Comparison of ENCODE assay signal across 24 mouse cellular contexts in the genomic region with DNA sequence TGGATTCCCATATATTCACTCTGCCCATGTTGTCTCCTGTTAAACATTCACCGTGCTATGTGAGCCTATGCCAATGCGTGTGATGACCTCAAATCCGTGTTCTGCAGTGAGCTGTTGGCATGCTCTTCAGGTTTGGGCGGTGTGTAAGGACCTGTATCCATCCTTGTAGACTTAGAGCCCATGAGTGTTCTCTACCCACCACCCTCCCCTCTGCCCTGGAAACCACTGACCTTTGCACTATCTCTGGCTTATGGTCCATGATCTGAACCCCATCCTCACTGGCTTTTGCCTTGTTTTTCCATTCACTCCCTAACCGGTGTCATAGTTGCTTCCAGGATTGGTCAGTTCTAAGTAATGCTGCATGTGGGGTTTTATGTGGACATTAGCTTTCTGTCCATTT. TPM values are rescaled to one million over a fixed set of nuclear protein-coding genes. Genes with fewer than 3 reads are reported as not detected.
A peak's percentile ranks its signal among the peaks of the same experiment; 100 is the strongest.
DNase-seq lines count a peak whose midpoint lies in the region; ATAC-seq and TF ChIP-seq lines count a peak whose summit lies in the region.
"Had no signal": no experiment of that assay in that cellular context is flagged by ENCODE, and none has a peak within 500 bp of the region (broad histone marks: within the 10 kb centered on the region; RNA-seq: fewer than 3 reads in every experiment).

No protein-coding gene starts in this region.

- no peak for TF ChIP-seq CTCF in liver, postnatal 0 days (IDR thresholded peaks at IDR 0.05; ENCODE audit: low read depth)
- no peak for TF ChIP-seq CTCF in hindbrain, postnatal 0 days (IDR thresholded peaks at IDR 0.05; ENCODE audit: low read depth)

- no peaks in the 10 kb centered on the region for H3K36me3 ChIP-seq in kidney, embryonic 15.5 days
- no peaks in the 10 kb centered on the region for H3K36me3 ChIP-seq in liver, postnatal 0 days (replicated peaks; ENCODE audit: insufficient read depth, low read length)
- H3K36me3 ChIP-seq in liver, embryonic 11.5 days (ENCODE audit: control insufficient read depth, insufficient read depth, low read length) = no peaks in the 10 kb centered on the region
- no peaks in the 10 kb centered on the region for H3K36me3 ChIP-seq in hindbrain, postnatal 0 days (ENCODE audit: insufficient read depth, low read length)
- H3K36me3 ChIP-seq: neural tube, embryonic 12.5 days had no signal

- H3K27me3 ChIP-seq in kidney, embryonic 15.5 days = no peaks in the 10 kb centered on the region
- no peaks in the 10 kb centered on the region for H3K27me3 ChIP-seq in liver, postnatal 0 days (ENCODE audit: insufficient read depth, low read length)
- H3K27me3 ChIP-seq in liver, embryonic 11.5 days (replicated peaks; ENCODE audit: control insufficient read depth, insufficient read depth, low read length) = no peaks in the 10 kb centered on the region
- no peaks in the 10 kb centered on the region for H3K27me3 ChIP-seq in hindbrain, postnatal 0 days (ENCODE audit: insufficient read depth, low read length)
- H3K27me3 ChIP-seq: neural tube, embryonic 12.5 days had no signal

- 84% methylated on average over 5 of the region's 5 CpGs for WGBS in kidney, embryonic 15.5 days
- 65% methylated on average over 5 of the region's 5 CpGs for WGBS in liver, postnatal 0 days (ENCODE audit: insufficient replicate concordance)
- WGBS in liver, embryonic 11.5 days = 80% methylated on average over 5 of the region's 5 CpGs
- WGBS in hindbrain, postnatal 0 days = 92% methylated on average over 5 of the region's 5 CpGs

- no peaks in the 10 kb centered on the region for H3K9me3 ChIP-seq in kidney, embryonic 15.5 days (replicated peaks)
- no peaks in the 10 kb centered on the region for H3K9me3 ChIP-seq in liver, postnatal 0 days (ENCODE audit: low read length)
- no peaks in the 10 kb centered on the region for H3K9me3 ChIP-seq in liver, embryonic 11.5 days (ENCODE audit: control insufficient read depth, low read length)
- no peaks in the 10 kb centered on the region for H3K9me3 ChIP-seq in hindbrain, postnatal 0 days (ENCODE audit: low read length)
- H3K9me3 ChIP-seq: forebrain, embryonic 13.5 days; neural tube, embryonic 12.5 days had no signal

- H3K4me3 ChIP-seq in kidney, embryonic 15.5 days (replicated peaks) = no peak overlapping the region
- H3K4me3 ChIP-seq in liver, postnatal 0 days (ENCODE audit: low read depth, low read length) = no peak overlapping the region
- no peak overlapping the region for H3K4me3 ChIP-seq in liver, embryonic 11.5 days (ENCODE audit: low read depth, low read length)
- H3K4me3 ChIP-seq in hindbrain, postnatal 0 days (ENCODE audit: low read length) = no peak overlapping the region; the same call in 1 of the 2 replicates
- H3K4me3 ChIP-seq: forebrain, embryonic 13.5 days; neural tube, embryonic 12.5 days had no signal

- peak; percentile 43 for DNase-seq in kidney, adult 18-20 months
- DNase-seq in liver, postnatal 0 days = peak; percentile 54
- no peak for DNase-seq in liver, embryonic 11.5 days (ENCODE audit: low spot score)
- DNase-seq in hindbrain, postnatal 0 days (ENCODE audit: low spot score) = no peak
- peak; percentile 59 to 84 for DNase-seq in kidney, postnatal 36 days
- DNase-seq in cerebellum, postnatal 4 days (ENCODE audit: low spot score in 2 of 2) = no peak
- DNase-seq: B cell, adult 2 months; cerebellum, adult 2 months; cerebellum, postnatal 25 days; gastrocnemius, postnatal 10 days; heart, postnatal 14 days; layer of hippocampus, adult 9-11 months; liver; lung, adult 18-20 months; lung, postnatal 4 days; midbrain, embryonic 14.5 days; retina, postnatal 1 day; right cerebral cortex, postnatal 14 days; thymus, postnatal 4 days had no signal

- H3K9ac ChIP-seq in kidney, embryonic 15.5 days = no peak overlapping the region
- H3K9ac ChIP-seq in liver, postnatal 0 days (replicated peaks) = no peak overlapping the region
- no peak overlapping the region for H3K9ac ChIP-seq in liver, embryonic 11.5 days (ENCODE audit: low read depth, low read length)
- H3K9ac ChIP-seq in hindbrain, postnatal 0 days (replicated peaks; ENCODE audit: low read length) = no peak overlapping the region
- H3K9ac ChIP-seq: forebrain, embryonic 13.5 days; neural tube, embryonic 12.5 days had no signal

- H3K4me1 ChIP-seq in kidney, embryonic 15.5 days = peaks cover 11% of the 10 kb centered on the region
- peaks cover 11% of the 10 kb centered on the region for H3K4me1 ChIP-seq in liver, postnatal 0 days (ENCODE audit: insufficient read depth)
- no peaks in the 10 kb centered on the region for H3K4me1 ChIP-seq in liver, embryonic 11.5 days (replicated peaks; ENCODE audit: control insufficient read depth, insufficient read depth, low read length)
- H3K4me1 ChIP-seq in hindbrain, postnatal 0 days (ENCODE audit: insufficient read depth, low read length) = no peaks in the 10 kb centered on the region; the same call in 1 of the 2 replicates
- H3K4me1 ChIP-seq: forebrain, embryonic 13.5 days had no signal

- no peak overlapping the region for H3K27ac ChIP-seq in kidney, embryonic 15.5 days
- peak overlapping the region; percentile 70 for H3K27ac ChIP-seq in liver, postnatal 0 days (ENCODE audit: low read depth)
- no peak overlapping the region for H3K27ac ChIP-seq in liver, embryonic 11.5 days (ENCODE audit: low read depth, low read length)
- H3K27ac ChIP-seq in hindbrain, postnatal 0 days = no peak overlapping the region
- H3K27ac ChIP-seq: forebrain, embryonic 13.5 days; neural tube, embryonic 12.5 days had no signal

- no peak overlapping the region for H3K4me2 ChIP-seq in kidney, embryonic 15.5 days
- H3K4me2 ChIP-seq in liver, postnatal 0 days (ENCODE audit: low read depth, low read length) = no peak overlapping the region
- H3K4me2 ChIP-seq in liver, embryonic 11.5 days = no peak overlapping the region
- peak overlapping the region; percentile 52 for H3K4me2 ChIP-seq in hindbrain, postnatal 0 days (ENCODE audit: low read depth, low read length)
- H3K4me2 ChIP-seq: forebrain, embryonic 13.5 days; neural tube, embryonic 12.5 days had no signal

- 0 out of 2 replicates have a peak, but pooled peaks have one; percentile 8 for TF ChIP-seq EP300 in liver, postnatal 0 days (IDR thresholded peaks at IDR 0.05; ENCODE audit: low read depth)

- ATAC-seq in kidney, embryonic 15.5 days (replicated peaks; ENCODE audit: low FRiP score) = no peak
- ATAC-seq in liver, postnatal 0 days = peak; percentile 71
- no peak for ATAC-seq in liver, embryonic 11.5 days (replicated peaks; ENCODE audit: low FRiP score)
- no peak for ATAC-seq in hindbrain, postnatal 0 days
- ATAC-seq: forebrain, embryonic 13.5 days; intestine, embryonic 16.5 days; lung, postnatal 0 days had no signal

RNA-seq across cellular contexts. Expression of a gene that starts 50.8 kb away (rescaled TPM):
- 6.2 and 7.6 TPM in 2 replicates for polyA plus RNA-seq in kidney, embryonic 15.5 days (2015; fragmentation: Nextera tagmentation; extraction: Ambion mirVana)
- polyA plus RNA-seq in liver, postnatal 0 days (2015; fragmentation: Nextera tagmentation; extraction: Ambion mirVana) = 23.2 and 23.4 TPM in 2 replicates
- polyA plus RNA-seq in liver, embryonic 11.5 days (2014; fragmentation: Nextera tagmentation; extraction: Ambion mirVana) = 43.0 and 46.2 TPM in 2 replicates
- 17.4 and 18.0 TPM in 2 replicates for total RNA-seq in hindbrain, postnatal 0 days (2014; rRNA removed)
- polyA plus RNA-seq in hindbrain, postnatal 0 days (2015; fragmentation: Nextera tagmentation; extraction: Ambion mirVana) = 17.1 and 17.6 TPM in 2 replicates

Comparison
In these comparisons a context has a peak if more than half of its experiments do, and no peak if none do; other contexts are left out.
1. DNase-seq: peak in kidney, adult 18-20 months (single experiment), liver, postnatal 0 days (single experiment) and kidney, postnatal 36 days (2 of 2); none in liver, embryonic 11.5 days (single experiment), hindbrain, postnatal 0 days (single experiment) and cerebellum, postnatal 4 days (0 of 2).